Mouse (Mus musculus) gastrocnemius, postnatal 4 days (tissue): ENCODE measurements around the gene Dnase2b. TPM values are rescaled to one million over a fixed set of nuclear protein-coding genes. Genes with fewer than 3 reads are reported as not detected.

Experiments used
- DNase-seq, 2 experiments: peaks; one replicate each; pipeline ENCODE4 v3.0.0; 2021 to 2022; ENCODE audit warnings: low spot score in 2 of 2, mixed read lengths in 2 of 2
- long read RNA-seq, 2 experiments: library from polyadenylated mRNA; stranded (forward); transcript quantifications; one replicate each; pipeline ENCODE4 v2.0.0; 2021
- total RNA-seq, 2 experiments: library from RNA; stranded (reverse); gene quantifications; 2 replicates each; pipeline ENCODE4 v1.2.3; 2021

Dnase2b gene
- under 1 TPM; 0.10 to 0.12 TPM for total RNA-seq
- long read RNA-seq, experiment 1 = 0 reads
- long read RNA-seq, experiment 2 = 0 reads

- no peak for DNase-seq
These were observed at the start of gene Dnase2b for GRCm38 (mm10) chr3:146615496-146615895. Gene Dnase2b, minus strand, starts transcription at chr3:146615596.

GRCm38 (mm10) chr3:146661907-146662306 is 46.5 kb upstream of the Dnase2b start:
- no peak for DNase-seq

GRCm38 (mm10) chr3:146661001-146661400 is 45.6 kb upstream of the Dnase2b start:
- DNase-seq = no peak

- DNase-seq = no peak
These were observed 43.9 kb upstream of the Dnase2b start for GRCm38 (mm10) chr3:146659321-146659720.

- no peak for DNase-seq
These were observed 42.8 kb upstream of the Dnase2b start for GRCm38 (mm10) chr3:146658061-146658639.

- DNase-seq = no peak
These were observed 42.0 kb upstream of the Dnase2b start for GRCm38 (mm10) chr3:146657433-146657832.

GRCm38 (mm10) chr3:146655111-146655577 is 39.7 kb upstream of the Dnase2b start:
- no peak for DNase-seq

- DNase-seq = no peak
These were observed 38.3 kb upstream of the Dnase2b start for GRCm38 (mm10) chr3:146653692-146654091.

- DNase-seq = no peak
These were observed 37.0 kb upstream of the Dnase2b start for GRCm38 (mm10) chr3:146652431-146652830.

GRCm38 (mm10) chr3:146651217-146651616 is 35.8 kb upstream of the Dnase2b start, which contains the start of gene 4930503B20Rik:
Gene 4930503B20Rik, minus strand, starts transcription at chr3:146651317.
- no peak for DNase-seq

GRCm38 (mm10) chr3:146650716-146651115 is 35.3 kb upstream of the Dnase2b start:
- no peak for DNase-seq

GRCm38 (mm10) chr3:146649311-146649894 is 34.0 kb upstream of the Dnase2b start:
- no peak for DNase-seq

- DNase-seq = no peak
These were observed 26.5 kb upstream of the Dnase2b start for GRCm38 (mm10) chr3:146641818-146642427.

- DNase-seq = no peak
These were observed 17.1 kb upstream of the Dnase2b start for GRCm38 (mm10) chr3:146632506-146632905.

GRCm38 (mm10) chr3:146628227-146628982 is 13.0 kb upstream of the Dnase2b start:
- no peak for DNase-seq

- DNase-seq = no peak
These were observed 10.4 kb upstream of the Dnase2b start for GRCm38 (mm10) chr3:146625766-146626165.

- no peak for DNase-seq
These were observed 6.6 kb upstream of the Dnase2b start for GRCm38 (mm10) chr3:146621966-146622365.

- DNase-seq = no peak
These were observed 5.3 kb upstream of the Dnase2b start for GRCm38 (mm10) chr3:146620555-146621249.

- DNase-seq = no peak
These were observed 4.7 kb upstream of the Dnase2b start for GRCm38 (mm10) chr3:146620101-146620500.

- no peak for DNase-seq
These were observed 3.0 kb upstream of the Dnase2b start for GRCm38 (mm10) chr3:146618357-146618756.

GRCm38 (mm10) chr3:146617946-146618345 is 2.5 kb upstream of the Dnase2b start:
- DNase-seq = no peak
